Mouse (Mus musculus) adrenal gland, adult 8-10 months (tissue): ENCODE data around the gene Gm3486. TPM values are rescaled to one million over a fixed set of nuclear protein-coding genes. Genes with fewer than 3 reads are reported as not detected.
"Not testable (repeated sequence)": the region's sequence is repeated elsewhere in the genome, so short reads cannot be mapped to it uniquely, and the experiment has no call there.

Experiments used
- DNase-seq: peaks from one replicate; pipeline ENCODE4 v3.0.0; 2022
- total RNA-seq, 4 experiments: library from RNA; stranded (reverse); gene quantifications; 2 replicates each; pipeline ENCODE4 v1.2.4; 2022

Gene Gm3486
- total RNA-seq = not detected

GRCm38 (mm10) chr14:41489385-41489784 lies at the start of gene Gm3486:
Gene Gm3486, minus strand, starts transcription at chr14:41489485.
- DNase-seq = not testable (repeated sequence)

GRCm38 (mm10) chr14:41524695-41525094 lies 35.4 kb upstream of the Gm3486 start:
- DNase-seq = not testable (repeated sequence)

GRCm38 (mm10) chr14:41520683-41521082 lies 31.4 kb upstream of the Gm3486 start:
- not testable (repeated sequence) for DNase-seq

DNA sequence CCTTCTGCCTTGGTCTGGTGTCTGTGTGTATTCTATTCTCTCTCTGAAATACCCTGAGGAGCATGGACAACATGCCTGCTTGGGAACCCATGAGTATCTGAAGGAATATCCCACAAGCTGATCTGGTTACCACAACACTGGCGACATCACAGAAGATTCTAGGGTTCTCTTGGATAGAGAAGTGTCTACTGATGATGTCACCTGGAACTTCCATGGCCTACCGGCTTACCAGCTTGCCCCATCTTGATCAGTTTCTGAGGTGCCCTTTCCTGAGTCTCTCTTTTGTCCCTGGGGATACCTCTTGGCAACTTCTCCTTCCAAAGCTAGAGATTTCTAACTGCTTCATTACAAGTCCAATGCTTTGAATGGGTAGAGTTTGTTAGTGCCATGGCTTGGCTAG lies 35.9 kb downstream of the Gm3486 start, which contains the start of gene Gm7954:
Gene Gm7954, minus strand, starts transcription at position 101 of the 400 bp plus-strand sequence.
- not testable (repeated sequence) for DNase-seq

Other genes with a start within 250 kb of the Gm3486 start
- gene Gm2832, start 210.7 kb downstream of the Gm3486 start, total RNA-seq = not detected
- not detected for gene Gm5798, start 140.9 kb downstream of the Gm3486 start, total RNA-seq
- not detected for gene Gm7945, start 103.1 kb downstream of the Gm3486 start, total RNA-seq
- not detected for gene Gm6482, start 81.2 kb downstream of the Gm3486 start, total RNA-seq
- gene Gm7954, start 36.0 kb downstream of the Gm3486 start, total RNA-seq = not detected
- gene Gm7970, start 66.1 kb upstream of the Gm3486 start, total RNA-seq = not detected
- not detected for gene 1700049E17Rik2, start 83.7 kb upstream of the Gm3486 start, total RNA-seq
- not detected for gene Gm3072, start 135.1 kb upstream of the Gm3486 start, total RNA-seq
- not detected for gene Gm3676, start 157.0 kb upstream of the Gm3486 start, total RNA-seq
- gene Gm8068, start 212.4 kb upstream of the Gm3486 start, total RNA-seq = not detected